Mouse (Mus musculus): ENCODE data around the gene Wnt10b.
A peak's percentile ranks its signal among the peaks of the same experiment; 100 is the strongest.

The Wnt10b gene

GRCm38 (mm10) chr15:98729791-98730545 lies 48.0 kb downstream of the Wnt10b start:
- DNase-seq (ENCODE audit: low spot score) = no peak

- no peak for DNase-seq (ENCODE audit: low spot score)
Measured at GRCm38 (mm10) chr15:98728366-98728765, 49.6 kb downstream of the Wnt10b start.

- DNase-seq (ENCODE audit: low spot score) = peak; percentile 74
Measured at GRCm38 (mm10) chr15:98727443-98728321, 50.3 kb downstream of the Wnt10b start, which contains the start of gene Fkbp11. Gene Fkbp11, minus strand, starts transcription at chr15:98728198.

- DNase-seq (ENCODE audit: low spot score) = no peak
Measured at GRCm38 (mm10) chr15:98726746-98727145, 51.2 kb downstream of the Wnt10b start.

- DNase-seq (ENCODE audit: low spot score) = peak; percentile 32
Measured at GRCm38 (mm10) chr15:98726079-98726478, 51.9 kb downstream of the Wnt10b start.

GRCm38 (mm10) chr15:98724441-98724840 lies 53.5 kb downstream of the Wnt10b start:
- no peak for DNase-seq (ENCODE audit: low spot score)

GRCm38 (mm10) chr15:98722854-98723253 lies 55.1 kb downstream of the Wnt10b start:
- DNase-seq (ENCODE audit: low spot score) = no peak

GRCm38 (mm10) chr15:98722191-98722590 lies 55.8 kb downstream of the Wnt10b start:
- no peak for DNase-seq (ENCODE audit: low spot score)
